Mouse (Mus musculus): ENCODE measurements around the gene Gm11111. TPM values are rescaled to one million over a fixed set of nuclear protein-coding genes. Genes with fewer than 3 reads are reported as not detected.

Gene Gm11111
- not detected in 2 replicates for polyA plus RNA-seq (2015; fragmentation: Nextera tagmentation; extraction: Ambion mirVana)

DNA sequence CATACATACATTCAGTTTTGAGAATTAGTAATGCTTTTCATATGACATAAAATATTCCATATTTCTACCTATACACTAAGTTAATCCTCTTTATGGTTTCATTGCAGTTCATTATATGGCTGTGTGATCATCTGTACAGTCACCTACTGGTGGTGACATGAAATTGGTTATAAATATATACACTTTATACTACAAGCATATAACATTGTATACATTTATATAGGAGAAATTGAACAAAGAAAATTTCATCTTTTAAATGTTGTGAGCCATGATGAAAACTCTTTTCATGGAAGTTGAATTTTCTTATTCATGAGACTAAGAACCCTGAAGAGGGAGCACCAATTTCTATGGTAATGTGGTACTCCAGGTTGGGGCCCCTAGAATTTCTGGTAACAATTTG, at the start of gene Gm11111:
Gene Gm11111 (plus strand): TSS at position 301 of the 400 bp plus-strand sequence.
- H3K4me3 ChIP-seq (replicated peaks), result no peak within 1 kb of the TSS
- H3K27me3 ChIP-seq (replicated peaks), result no peaks in the 10 kb centered on the region
- H3K9ac ChIP-seq (replicated peaks), result no peak within 1 kb of the TSS
- no peaks in the 10 kb centered on the region for H3K4me1 ChIP-seq
- no peaks in the 10 kb centered on the region for H3K36me3 ChIP-seq
- ATAC-seq (ENCODE audit: low FRiP score), result no peak
- no peak within 1 kb of the TSS for H3K27ac ChIP-seq (replicated peaks)
- no peak within 1 kb of the TSS for H3K4me2 ChIP-seq
- H3K9me3 ChIP-seq (replicated peaks), result no peaks in the 10 kb centered on the region

DNA sequence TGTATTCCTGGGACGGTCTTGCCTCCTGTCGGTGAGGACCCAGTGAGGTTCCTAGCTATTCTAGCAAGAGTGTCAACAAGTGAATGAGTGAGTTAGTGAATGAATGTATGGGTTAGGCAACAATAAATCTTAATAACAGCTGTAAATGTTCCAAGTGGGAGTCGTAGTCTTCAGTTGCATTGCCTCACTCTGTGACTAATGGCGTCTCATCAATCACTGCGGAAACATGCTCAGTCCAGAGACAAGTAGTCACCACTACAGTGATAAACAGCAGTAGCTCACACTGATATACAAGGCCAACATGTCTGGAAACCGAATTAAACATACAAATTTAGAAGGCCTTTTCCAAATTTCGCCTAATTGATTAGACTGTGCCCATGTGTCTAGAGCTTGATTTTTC, 36.3 kb upstream of the Gm11111 start:
- WGBS, result 33% methylated on average over 7 of the region's 7 CpGs
- no peak overlapping the region for H3K9ac ChIP-seq (replicated peaks)
- H3K4me3 ChIP-seq (replicated peaks), result no peak overlapping the region
- H3K27ac ChIP-seq (replicated peaks), result no peak overlapping the region
- no peaks in the 10 kb centered on the region for H3K9me3 ChIP-seq (replicated peaks)
- no peaks in the 10 kb centered on the region for H3K27me3 ChIP-seq (replicated peaks)
- H3K36me3 ChIP-seq, result no peaks in the 10 kb centered on the region
- ATAC-seq (ENCODE audit: low FRiP score), result no peak
- H3K4me1 ChIP-seq, result no peaks in the 10 kb centered on the region
- H3K4me2 ChIP-seq, result no peak overlapping the region

DNA sequence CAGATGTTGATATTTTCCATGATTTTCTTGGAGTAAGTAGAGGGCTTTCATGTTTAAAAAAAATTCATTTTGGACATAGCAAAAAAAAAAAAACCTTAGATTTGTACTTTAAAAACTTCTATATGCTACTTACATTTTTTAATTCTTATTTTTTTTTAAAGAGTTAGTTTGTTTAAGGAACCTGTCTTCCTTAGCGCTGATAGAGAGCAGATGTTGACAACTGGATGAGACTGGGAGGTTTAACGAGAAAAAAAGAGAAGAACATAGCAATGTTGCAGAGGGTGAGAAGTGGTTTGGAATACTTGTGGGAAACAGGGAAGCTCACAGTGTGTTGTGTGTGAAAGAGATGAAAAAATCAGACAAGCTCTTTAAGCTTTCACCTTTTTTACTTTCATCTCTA, 32.4 kb upstream of the Gm11111 start:
- ATAC-seq (ENCODE audit: low FRiP score), result no peak
- H3K4me1 ChIP-seq, result no peaks in the 10 kb centered on the region
- WGBS, result 78% methylated on average over 2 of the region's 2 CpGs

DNA sequence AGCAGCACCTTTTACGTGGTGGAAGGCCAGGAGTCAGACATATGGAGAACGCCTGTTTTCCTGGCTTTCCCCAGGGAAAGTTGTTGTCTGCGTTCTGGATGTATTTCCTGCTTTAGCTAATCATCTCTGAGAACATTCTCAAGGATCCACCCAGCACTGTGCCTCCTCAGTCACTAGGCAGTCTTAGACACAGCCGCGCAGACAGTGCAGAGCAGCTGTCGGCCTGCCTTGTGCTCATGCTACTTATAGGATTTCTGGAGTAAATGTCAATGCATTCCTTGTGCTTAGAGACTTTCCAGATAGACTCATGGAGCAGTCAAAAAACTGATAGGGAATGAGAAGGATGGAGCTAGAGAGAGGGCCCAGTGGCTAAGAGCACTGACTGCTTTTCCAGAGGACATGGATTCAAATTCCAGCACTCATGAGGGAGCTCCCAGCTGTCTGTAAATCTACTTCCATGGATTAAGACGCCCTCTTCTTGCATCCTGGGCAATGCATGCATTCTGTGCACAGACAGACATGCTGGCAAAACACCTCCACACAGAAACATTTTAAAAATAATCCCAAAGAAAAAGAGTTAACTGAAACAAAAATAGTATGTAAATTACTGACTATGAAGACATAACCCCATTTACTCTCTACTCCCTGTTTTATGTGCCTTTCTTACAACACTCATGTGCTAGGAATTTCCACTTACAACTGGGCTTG, 30.1 kb upstream of the Gm11111 start:
- no peaks in the 10 kb centered on the region for H3K27me3 ChIP-seq (replicated peaks)
- H3K36me3 ChIP-seq, result no peaks in the 10 kb centered on the region
- H3K4me3 ChIP-seq (replicated peaks), result no peak overlapping the region
- no peak overlapping the region for H3K27ac ChIP-seq (replicated peaks)
- no peaks in the 10 kb centered on the region for H3K9me3 ChIP-seq (replicated peaks)
- WGBS, result 94% methylated on average over 7 of the region's 7 CpGs
- no peak overlapping the region for H3K9ac ChIP-seq (replicated peaks)
- H3K4me1 ChIP-seq, result no peaks in the 10 kb centered on the region
- ATAC-seq (ENCODE audit: low FRiP score), result no peak
- no peak overlapping the region for H3K4me2 ChIP-seq

More for the DNA sequence above, 32.4 kb upstream of the Gm11111 start:
- Histone ChIP-seq H3K9ac (replicated peaks) (no peak overlapping the region), H3K4me2 (no peak overlapping the region), H3K9me3 (replicated peaks) (no peaks in the 10 kb centered on the region), H3K4me3 (replicated peaks) (no peak overlapping the region), H3K27ac (replicated peaks) (no peak overlapping the region), H3K36me3 (no peaks in the 10 kb centered on the region), H3K27me3 (replicated peaks) (no peaks in the 10 kb centered on the region)

DNA sequence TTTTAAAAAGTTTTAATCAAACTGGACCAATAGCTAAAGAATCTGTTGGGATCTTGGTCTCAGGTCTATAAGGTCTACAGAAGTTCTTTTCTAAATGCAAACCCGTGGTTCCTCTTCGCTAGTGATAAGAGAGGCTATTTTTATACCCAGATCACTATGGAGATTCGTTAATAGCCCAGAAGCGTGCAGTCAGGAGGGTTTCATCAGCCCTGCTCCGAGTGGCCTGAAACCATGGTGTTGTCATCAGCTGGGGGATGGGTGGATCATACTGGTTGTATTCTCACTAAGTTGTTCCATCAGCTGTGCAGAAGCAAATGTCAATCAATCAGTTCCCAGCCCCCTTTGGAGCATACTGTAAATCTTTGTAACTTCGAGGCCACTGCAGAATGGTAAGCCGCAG, 29.4 kb upstream of the Gm11111 start:
- H3K4me1 ChIP-seq, result no peaks in the 10 kb centered on the region
- WGBS, result 81% methylated on average over 7 of the region's 7 CpGs

DNA sequence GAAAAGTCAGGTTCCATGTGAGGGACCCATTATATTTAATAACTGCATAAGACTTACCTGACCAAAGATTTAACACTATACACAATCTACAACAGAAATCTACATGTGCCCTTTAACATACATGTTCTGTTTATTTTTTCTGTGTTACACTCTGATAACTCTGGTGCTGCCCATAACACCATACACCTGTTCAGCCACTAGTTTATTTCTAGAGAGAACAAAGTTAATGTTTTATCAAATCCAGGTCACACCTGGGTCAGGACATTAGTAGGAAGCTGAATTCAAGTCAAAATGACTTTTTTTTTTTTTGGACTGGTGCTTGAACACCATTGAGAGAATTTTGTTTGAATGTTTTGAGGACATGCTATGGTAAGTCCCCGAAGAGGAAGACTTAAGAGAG, 28.7 kb upstream of the Gm11111 start:
- no peak for ATAC-seq (ENCODE audit: low FRiP score)
- 85% methylated on average over 1 of the region's 1 CpGs for WGBS

More for the DNA sequence above, 29.4 kb upstream of the Gm11111 start:
- H3K4me3 ChIP-seq (replicated peaks), result no peak overlapping the region
- H3K36me3 ChIP-seq, result no peaks in the 10 kb centered on the region
- H3K9me3 ChIP-seq (replicated peaks), result no peaks in the 10 kb centered on the region
- H3K27me3 ChIP-seq (replicated peaks), result no peaks in the 10 kb centered on the region
- no peak overlapping the region for H3K9ac ChIP-seq (replicated peaks)
- H3K4me2 ChIP-seq, result no peak overlapping the region
- H3K27ac ChIP-seq (replicated peaks), result no peak overlapping the region
- ATAC-seq (ENCODE audit: low FRiP score), result no peak

DNA sequence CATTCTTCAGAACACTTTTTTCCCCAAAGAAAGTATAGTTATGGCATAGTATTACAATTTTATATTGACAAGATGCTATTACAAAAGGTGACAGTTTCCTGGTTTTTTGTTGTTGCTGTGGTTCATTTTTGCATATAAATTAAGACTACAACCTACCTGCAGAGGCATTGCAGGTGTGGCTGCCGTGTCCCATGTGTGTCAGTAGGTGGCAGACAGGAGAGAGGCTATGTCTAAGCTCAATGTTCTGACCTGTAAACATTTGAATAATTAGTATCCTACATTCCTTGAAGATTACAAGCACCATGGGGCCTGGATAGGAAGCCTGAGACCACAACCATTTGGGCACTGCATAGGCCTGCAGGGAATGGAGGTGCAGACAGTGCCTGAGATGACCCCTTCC, 11.2 kb upstream of the Gm11111 start:
- no peak for ATAC-seq (ENCODE audit: low FRiP score)
- no peaks in the 10 kb centered on the region for H3K27me3 ChIP-seq (replicated peaks)
- H3K4me3 ChIP-seq (replicated peaks), result no peak overlapping the region
- H3K27ac ChIP-seq (replicated peaks), result no peak overlapping the region
- no peaks in the 10 kb centered on the region for H3K9me3 ChIP-seq (replicated peaks)
- no peak overlapping the region for H3K4me2 ChIP-seq
- no peak overlapping the region for H3K9ac ChIP-seq (replicated peaks)
- H3K36me3 ChIP-seq, result no peaks in the 10 kb centered on the region
- WGBS, result 90% methylated on average over 1 of the region's 1 CpGs
- no peaks in the 10 kb centered on the region for H3K4me1 ChIP-seq

More for the DNA sequence above, 28.7 kb upstream of the Gm11111 start:
- Histone ChIP-seq H3K4me2 (no peak overlapping the region), H3K27me3 (replicated peaks) (no peaks in the 10 kb centered on the region), H3K9ac (replicated peaks) (no peak overlapping the region), H3K9me3 (replicated peaks) (no peaks in the 10 kb centered on the region), H3K27ac (replicated peaks) (no peak overlapping the region), H3K36me3 (no peaks in the 10 kb centered on the region), H3K4me1 (no peaks in the 10 kb centered on the region), H3K4me3 (replicated peaks) (no peak overlapping the region)

DNA sequence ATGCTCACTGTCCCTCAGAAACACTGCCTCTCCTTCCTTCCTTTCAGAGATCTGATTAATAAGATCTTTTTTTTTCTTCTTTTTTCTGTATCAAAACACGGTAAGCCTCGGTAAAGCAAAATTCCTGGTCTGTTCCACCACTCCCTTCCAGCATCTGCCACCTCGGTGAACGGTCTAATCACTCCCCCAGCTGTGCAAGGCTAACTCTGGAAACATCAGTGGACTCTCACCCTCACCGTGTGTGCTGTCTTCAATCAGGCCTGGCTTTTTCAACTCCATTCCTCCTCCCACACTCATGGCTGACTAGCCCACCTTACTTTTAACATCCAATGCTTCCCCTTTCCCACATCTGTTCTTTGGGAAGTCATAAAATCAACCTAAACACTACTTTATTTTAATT, 2.2 kb upstream of the Gm11111 start:
- H3K4me2 ChIP-seq, result no peak overlapping the region
- H3K27ac ChIP-seq (replicated peaks), result no peak overlapping the region
- ATAC-seq (ENCODE audit: low FRiP score), result no peak
- H3K4me3 ChIP-seq (replicated peaks), result no peak overlapping the region
- no peaks in the 10 kb centered on the region for H3K9me3 ChIP-seq (replicated peaks)
- H3K36me3 ChIP-seq, result no peaks in the 10 kb centered on the region
- no peaks in the 10 kb centered on the region for H3K4me1 ChIP-seq
- 55% methylated on average over 5 of the region's 5 CpGs for WGBS
- H3K9ac ChIP-seq (replicated peaks), result no peak overlapping the region
- no peaks in the 10 kb centered on the region for H3K27me3 ChIP-seq (replicated peaks)

DNA sequence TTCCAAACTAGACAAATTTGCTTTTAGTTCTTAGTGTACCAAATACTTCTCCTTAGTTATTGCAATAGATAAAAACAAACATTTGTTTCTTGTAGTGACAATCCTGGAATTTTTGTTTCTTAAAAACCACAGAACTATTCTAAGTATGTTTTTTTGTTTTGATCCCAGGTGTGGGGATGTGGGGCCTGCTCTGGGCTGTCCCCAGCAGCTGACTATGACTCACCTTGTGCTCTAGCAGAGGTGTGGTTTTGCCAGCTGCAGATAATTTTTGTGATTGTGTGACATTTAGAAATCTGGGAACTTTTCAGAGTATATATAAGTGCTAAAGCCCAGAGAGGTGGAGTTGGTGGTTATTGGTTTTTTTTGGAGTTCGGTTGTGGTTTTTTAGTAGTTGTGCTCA, 1.6 kb upstream of the Gm11111 start:
- ATAC-seq (ENCODE audit: low FRiP score), result no peak
- Histone ChIP-seq H3K9ac (replicated peaks) (no peak overlapping the region), H3K4me1 (no peaks in the 10 kb centered on the region), H3K4me2 (no peak overlapping the region), H3K27ac (replicated peaks) (no peak overlapping the region), H3K4me3 (replicated peaks) (no peak overlapping the region), H3K27me3 (replicated peaks) (no peaks in the 10 kb centered on the region), H3K36me3 (no peaks in the 10 kb centered on the region), H3K9me3 (replicated peaks) (no peaks in the 10 kb centered on the region)
- 92% methylated on average over 1 of the region's 1 CpGs for WGBS

DNA sequence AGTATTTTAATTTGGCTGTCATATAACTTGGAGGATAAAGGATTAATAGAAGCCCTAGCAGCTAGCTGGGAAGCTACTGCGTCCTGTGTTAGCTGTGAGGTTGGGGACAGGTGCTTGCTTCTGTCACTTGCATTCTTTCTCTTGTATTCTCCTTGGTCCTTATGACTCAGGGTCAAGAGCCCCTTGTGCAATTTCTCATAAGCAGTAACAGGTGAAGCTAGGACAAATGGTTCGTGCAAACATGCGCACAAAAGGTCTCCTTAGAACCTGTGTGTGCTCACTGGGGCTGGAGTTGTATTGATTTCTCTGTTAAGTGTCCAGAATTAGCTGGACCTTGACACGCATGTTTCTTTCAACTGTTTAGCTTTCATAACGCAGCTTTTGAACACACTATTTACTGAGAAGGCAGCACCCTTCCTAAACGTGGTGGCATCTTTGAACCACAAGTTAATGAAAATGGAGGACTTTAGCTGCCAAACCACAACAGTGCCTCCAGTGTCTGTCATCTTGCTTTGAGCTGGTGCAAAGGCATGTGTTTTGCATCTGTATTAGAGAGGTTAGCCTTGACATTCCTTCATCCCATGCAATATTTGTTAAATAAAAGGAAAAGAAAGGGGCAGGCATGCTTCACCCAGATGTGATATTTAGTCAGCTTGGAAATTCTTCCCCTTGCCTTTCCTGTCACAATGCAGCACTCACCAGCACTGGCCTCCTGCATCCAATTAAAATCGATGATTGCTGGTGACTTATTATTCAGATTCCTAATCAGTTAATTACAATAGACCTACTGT, 511 bp downstream of the Gm11111 start:
- no peaks in the 10 kb centered on the region for H3K36me3 ChIP-seq
- H3K9me3 ChIP-seq (replicated peaks), result no peaks in the 10 kb centered on the region
- H3K4me3 ChIP-seq (replicated peaks), result no peak overlapping the region
- no peaks in the 10 kb centered on the region for H3K27me3 ChIP-seq (replicated peaks)
- no peak for ATAC-seq (ENCODE audit: low FRiP score)
- no peak overlapping the region for H3K9ac ChIP-seq (replicated peaks)
- H3K27ac ChIP-seq (replicated peaks), result no peak overlapping the region
- 76% methylated on average over 7 of the region's 7 CpGs for WGBS
- H3K4me2 ChIP-seq, result no peak overlapping the region
- no peaks in the 10 kb centered on the region for H3K4me1 ChIP-seq

DNA sequence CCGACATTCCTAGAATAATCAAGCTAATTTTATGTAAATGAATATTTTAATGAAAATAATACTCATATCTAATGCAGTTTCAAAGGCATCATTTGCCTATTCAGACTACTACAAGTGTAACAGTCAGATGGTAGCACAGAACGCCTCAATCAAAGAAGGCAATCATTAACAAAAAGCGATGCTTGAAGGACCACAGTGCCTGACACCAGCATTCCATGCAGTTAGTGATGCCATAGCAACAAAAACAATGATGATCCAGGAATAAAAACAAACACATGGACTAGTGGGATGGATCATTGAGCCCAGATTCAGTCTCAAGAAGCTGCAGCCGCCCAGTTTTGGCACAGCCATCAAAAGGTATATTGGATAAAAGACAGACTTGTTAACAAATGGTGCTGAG, 8.8 kb downstream of the Gm11111 start:
- no peak overlapping the region for H3K27ac ChIP-seq (replicated peaks)
- WGBS, result 40% methylated on average over 4 of the region's 4 CpGs
- H3K9ac ChIP-seq (replicated peaks), result no peak overlapping the region
- H3K4me1 ChIP-seq, result 0 out of 2 replicates have a peak, but pooled peaks cover 4% of the 10 kb centered on the region
- no peak overlapping the region for H3K4me3 ChIP-seq (replicated peaks)
- H3K27me3 ChIP-seq (replicated peaks), result no peaks in the 10 kb centered on the region
- no peaks in the 10 kb centered on the region for H3K9me3 ChIP-seq (replicated peaks)
- no peak overlapping the region for H3K4me2 ChIP-seq
- H3K36me3 ChIP-seq, result no peaks in the 10 kb centered on the region
- no peak for ATAC-seq (ENCODE audit: low FRiP score)

DNA sequence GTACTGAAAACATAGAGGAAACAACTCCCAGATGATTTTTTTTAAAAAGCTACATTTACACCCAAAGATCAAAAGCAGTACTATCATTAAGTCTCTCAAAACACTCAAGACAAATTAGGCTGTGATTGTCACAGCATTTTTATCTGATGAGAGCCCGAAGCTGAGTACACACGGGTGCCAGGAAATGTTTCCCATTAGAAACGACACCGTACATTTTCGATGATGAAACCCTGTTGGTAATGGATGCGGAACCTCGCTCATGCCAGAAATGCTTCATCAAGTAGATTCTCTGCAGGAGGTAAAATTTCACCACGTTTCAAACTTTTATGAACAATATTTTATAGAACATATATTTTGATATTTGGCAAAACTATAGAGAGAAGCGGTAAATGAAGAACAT, 10.3 kb downstream of the Gm11111 start:
- Histone ChIP-seq H3K4me2 (no peak overlapping the region), H3K9ac (replicated peaks) (no peak overlapping the region), H3K4me3 (replicated peaks) (no peak overlapping the region), H3K4me1 (0 out of 2 replicates have a peak, but pooled peaks cover 4% of the 10 kb centered on the region), H3K27me3 (replicated peaks) (no peaks in the 10 kb centered on the region), H3K27ac (replicated peaks) (no peak overlapping the region), H3K36me3 (no peaks in the 10 kb centered on the region), H3K9me3 (replicated peaks) (no peaks in the 10 kb centered on the region)
- ATAC-seq (ENCODE audit: low FRiP score), result no peak
- WGBS, result 73% methylated on average over 9 of the region's 9 CpGs
